24 mouse cellular contexts compared by ENCODE assay signal in genomic region chr10:84966542-84966941, GRCm38 (mm10). TPM values are rescaled to one million over a fixed set of nuclear protein-coding genes. Genes with fewer than 3 reads are reported as not detected.
DNase-seq lines count a peak whose midpoint lies in the region; ATAC-seq and TF ChIP-seq lines count a peak whose summit lies in the region.
"Had no signal": no experiment of that assay in that cellular context is flagged by ENCODE, and none has a peak within 500 bp of the region (broad histone marks: within the 10 kb centered on the region; RNA-seq: fewer than 3 reads in every experiment).

No protein-coding gene starts in this region.

- H3K9me3 ChIP-seq in forebrain, embryonic 14.5 days (replicated peaks; ENCODE audit: control insufficient read depth, low read length): no peaks in the 10 kb centered on the region
- no peaks in the 10 kb centered on the region for H3K9me3 ChIP-seq in forebrain, embryonic 12.5 days
- no peaks in the 10 kb centered on the region for H3K9me3 ChIP-seq in neural tube, embryonic 11.5 days (ENCODE audit: control insufficient read depth, low read length)
- no peaks in the 10 kb centered on the region for H3K9me3 ChIP-seq in midbrain, embryonic 15.5 days
- H3K9me3 ChIP-seq: limb, embryonic 13.5 days; liver, embryonic 13.5 days; lung, embryonic 15.5 days had no signal

- peaks cover 17% of the 10 kb centered on the region for H3K36me3 ChIP-seq in forebrain, embryonic 14.5 days (ENCODE audit: control insufficient read depth, insufficient read depth, low read length)
- peaks cover 25% of the 10 kb centered on the region for H3K36me3 ChIP-seq in forebrain, embryonic 12.5 days (replicated peaks)
- peaks cover 4% of the 10 kb centered on the region; the same call in 1 of the 2 replicates for H3K36me3 ChIP-seq in neural tube, embryonic 11.5 days (ENCODE audit: control insufficient read depth, insufficient read depth, low read length)
- H3K36me3 ChIP-seq in midbrain, embryonic 15.5 days (replicated peaks): peaks cover 7% of the 10 kb centered on the region
- H3K36me3 ChIP-seq in thymus, adult 2 months (ENCODE audit: control insufficient read depth, insufficient read depth, low read length): peaks cover 20% of the 10 kb centered on the region

- H3K4me2 ChIP-seq in forebrain, embryonic 14.5 days (ENCODE audit: low read length): no peak overlapping the region
- no peak overlapping the region for H3K4me2 ChIP-seq in forebrain, embryonic 12.5 days
- H3K4me2 ChIP-seq in neural tube, embryonic 11.5 days (ENCODE audit: low read depth): no peak overlapping the region
- H3K4me2 ChIP-seq in midbrain, embryonic 15.5 days: no peak overlapping the region
- H3K4me2 ChIP-seq: limb, embryonic 13.5 days; liver, embryonic 13.5 days; lung, embryonic 15.5 days had no signal

- no peak overlapping the region for H3K9ac ChIP-seq in forebrain, embryonic 14.5 days (ENCODE audit: low read length)
- H3K9ac ChIP-seq in forebrain, embryonic 12.5 days: no peak overlapping the region
- H3K9ac ChIP-seq in neural tube, embryonic 11.5 days (ENCODE audit: low read length): no peak overlapping the region
- H3K9ac ChIP-seq in midbrain, embryonic 15.5 days: no peak overlapping the region
- H3K9ac ChIP-seq: forebrain, postnatal 0 days; limb, embryonic 13.5 days; liver, embryonic 13.5 days; lung, embryonic 15.5 days had no signal

- no peak for TF ChIP-seq CTCF in thymus, adult 2 months (IDR thresholded peaks at IDR 0.05; ENCODE audit: borderline replicate concordance, control insufficient read depth, extremely low read depth, insufficient read depth, low read length, poor library complexity)

- H3K27me3 ChIP-seq in forebrain, embryonic 14.5 days (replicated peaks; ENCODE audit: control insufficient read depth, insufficient read depth, low read length): no peaks in the 10 kb centered on the region
- no peaks in the 10 kb centered on the region for H3K27me3 ChIP-seq in forebrain, embryonic 12.5 days
- no peaks in the 10 kb centered on the region for H3K27me3 ChIP-seq in neural tube, embryonic 11.5 days (ENCODE audit: control insufficient read depth, insufficient read depth, low read length)
- no peaks in the 10 kb centered on the region for H3K27me3 ChIP-seq in midbrain, embryonic 15.5 days (replicated peaks)
- no peaks in the 10 kb centered on the region for H3K27me3 ChIP-seq in thymus, adult 2 months (ENCODE audit: control insufficient read depth, insufficient read depth, low read length)
- H3K27me3 ChIP-seq: limb, embryonic 13.5 days; liver, embryonic 13.5 days; lung, embryonic 15.5 days had no signal

- DNase-seq in forebrain, embryonic 14.5 days (ENCODE audit: low spot score): peak; percentile 17
- DNase-seq in neural tube, embryonic 11.5 days (ENCODE audit: low spot score): no peak
- DNase-seq in neural tube, embryonic 10.5 days (ENCODE audit: extremely low spot score, low spot score): no peak
- DNase-seq in thymus, adult 2 months: no peak
- no peak for DNase-seq in right cerebral cortex, postnatal 4 days
- no peak for DNase-seq in testis, postnatal 14 days (ENCODE audit: low spot score)
- DNase-seq: adrenal gland, adult 8-10 months; cerebellum, adult 11 months; cerebellum, postnatal 25 days; embryo, embryonic 11 days; forebrain, postnatal 0 days; kidney, adult 2 months; kidney, postnatal 10 days; layer of hippocampus, postnatal 36 days; liver, embryonic 13.5 days; right cerebral cortex, postnatal 14 days; thymus, postnatal 14 days had no signal

- H3K4me1 ChIP-seq in forebrain, embryonic 14.5 days (ENCODE audit: control insufficient read depth, insufficient read depth, low read length): peaks cover 11% of the 10 kb centered on the region; the same call in 1 of the 2 replicates
- H3K4me1 ChIP-seq in forebrain, embryonic 12.5 days: peaks cover 39% of the 10 kb centered on the region
- H3K4me1 ChIP-seq in neural tube, embryonic 11.5 days (ENCODE audit: control insufficient read depth, insufficient read depth, low read length): peaks cover 27% of the 10 kb centered on the region
- H3K4me1 ChIP-seq in midbrain, embryonic 15.5 days: peaks cover 35% of the 10 kb centered on the region
- no peaks in the 10 kb centered on the region for H3K4me1 ChIP-seq in thymus, adult 2 months (replicated peaks; ENCODE audit: control insufficient read depth, insufficient read depth, low read length)

- no peak for ATAC-seq in forebrain, embryonic 14.5 days
- no peak for ATAC-seq in forebrain, embryonic 12.5 days (ENCODE audit: low FRiP score)
- ATAC-seq in neural tube, embryonic 11.5 days (ENCODE audit: insufficient read depth, low FRiP score, low TSS enrichment): peak; percentile 56; the same call in 1 of the 2 replicates
- peak; percentile 37; the same call in 1 of the 2 replicates for ATAC-seq in midbrain, embryonic 15.5 days (replicated peaks)
- ATAC-seq: forebrain, postnatal 0 days; inflammation-experienced regulatory T-cells, adult 6 months had no signal

- WGBS in forebrain, embryonic 14.5 days: 73% methylated on average over 2 of the region's 2 CpGs
- 80% methylated on average over 2 of the region's 2 CpGs for WGBS in forebrain, embryonic 12.5 days
- 70% methylated on average over 2 of the region's 2 CpGs for WGBS in neural tube, embryonic 11.5 days
- WGBS in midbrain, embryonic 15.5 days: 52% methylated on average over 2 of the region's 2 CpGs
- WGBS in thymus, adult 2 months: 98% methylated on average over 2 of the region's 2 CpGs

- H3K4me3 ChIP-seq in forebrain, embryonic 14.5 days (ENCODE audit: low read depth, low read length): no peak overlapping the region
- no peak overlapping the region for H3K4me3 ChIP-seq in forebrain, embryonic 12.5 days (replicated peaks)
- no peak overlapping the region for H3K4me3 ChIP-seq in neural tube, embryonic 11.5 days (ENCODE audit: low read depth, low read length)
- H3K4me3 ChIP-seq in midbrain, embryonic 15.5 days: no peak overlapping the region
- H3K4me3 ChIP-seq in thymus, adult 2 months (ENCODE audit: control insufficient read depth, insufficient read depth, low read length): no peak overlapping the region
- H3K4me3 ChIP-seq: limb, embryonic 13.5 days; liver, embryonic 13.5 days; lung, embryonic 15.5 days had no signal

- 0 out of 2 replicates have a peak overlapping the region, but pooled peaks have one; percentile 10 for H3K27ac ChIP-seq in forebrain, embryonic 14.5 days (ENCODE audit: low read depth, low read length)
- no peak overlapping the region for H3K27ac ChIP-seq in forebrain, embryonic 12.5 days
- H3K27ac ChIP-seq in neural tube, embryonic 11.5 days (ENCODE audit: low read depth, low read length): 0 out of 2 replicates have a peak overlapping the region, but pooled peaks have one; percentile 11
- peak overlapping the region; percentile 32; the same call in 1 of the 2 replicates for H3K27ac ChIP-seq in midbrain, embryonic 15.5 days
- no peak overlapping the region for H3K27ac ChIP-seq in thymus, adult 2 months (ENCODE audit: control insufficient read depth, insufficient read depth, low read length)
- H3K27ac ChIP-seq: limb, embryonic 13.5 days; liver, embryonic 13.5 days; lung, embryonic 15.5 days; macrophage; stomach, postnatal 0 days had no signal

- TF ChIP-seq POLR2A in thymus, adult 2 months (IDR thresholded peaks at IDR 0.05; ENCODE audit: control insufficient read depth, extremely low read depth, insufficient read depth, low read length, poor library complexity): no peak

RNA-seq across cellular contexts. Expression of gene Ric8b, which starts 49.1 kb away (rescaled TPM):
- 31.2 and 36.8 TPM in 2 replicates for polyA plus RNA-seq in forebrain, embryonic 14.5 days (2014; fragmentation: Nextera tagmentation; extraction: Ambion mirVana)
- polyA plus RNA-seq in forebrain, embryonic 12.5 days (2016; fragmentation: Nextera tagmentation; extraction: Ambion mirVana): 31.0 and 37.0 TPM in 2 replicates
- 31.7 and 32.9 TPM in 2 replicates for polyA plus RNA-seq in neural tube, embryonic 11.5 days (2014; fragmentation: Nextera tagmentation; extraction: Ambion mirVana)
- 48.3 and 51.8 TPM in 2 replicates for polyA plus RNA-seq in midbrain, embryonic 15.5 days (2015; fragmentation: Nextera tagmentation; extraction: Ambion mirVana)
- polyA plus RNA-seq in thymus, adult 2 months (2012; rRNA removed): 15.0 and 17.6 TPM in 2 replicates

Comparison
In these comparisons a context has a peak if more than half of its experiments do, and no peak if none do; other contexts are left out.
1. H3K27ac ChIP-seq: peak in forebrain, embryonic 14.5 days (single experiment), neural tube, embryonic 11.5 days (single experiment) and midbrain, embryonic 15.5 days (single experiment); none in forebrain, embryonic 12.5 days (single experiment) and thymus, adult 2 months (single experiment).
2. ATAC-seq: peak in neural tube, embryonic 11.5 days (single experiment) and midbrain, embryonic 15.5 days (single experiment); none in forebrain, embryonic 14.5 days (single experiment) and forebrain, embryonic 12.5 days (single experiment).